Mouse (Mus musculus) T-helper 1 cell (primary cell): Measurements from ENCODE around the gene Ergic3.

Experiments
- in situ Hi-C: fragments of 300-600 bp; cut with MboI, MseI; formaldehyde crosslinking; loops from one replicate; pipeline ENCODE4 v1.15.1; 2025; ENCODE audit warnings: high pct_unique_total_duplicates

Ergic3 gene

GRCm38 (mm10) chr2:156065099-156066041 is 57.5 kb downstream of the Ergic3 start, which contains the start of gene Spag4:
Gene Spag4, plus strand, starts transcription at chr2:156065175.
- in situ Hi-C loops: no loop called here

DNA sequence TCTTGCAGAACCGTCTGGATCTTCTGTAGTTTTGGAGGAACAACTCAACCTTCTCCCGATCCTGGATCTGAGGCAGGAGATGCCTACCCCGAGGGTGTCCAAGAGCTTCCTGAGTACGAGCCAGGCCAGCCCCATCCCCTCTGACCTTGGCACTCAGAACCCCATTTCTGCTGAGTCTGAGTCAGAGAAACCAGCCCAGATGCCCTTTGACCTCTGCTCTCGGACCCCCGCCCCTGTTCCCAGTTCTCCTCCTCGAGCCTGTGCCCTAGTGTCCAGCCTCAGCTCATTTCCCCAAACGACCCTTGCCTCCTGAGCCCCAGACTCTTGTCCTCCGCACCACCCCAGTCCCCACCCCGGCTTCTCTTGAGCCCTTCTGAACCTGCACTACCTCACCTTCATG is 58.3 kb downstream of the Ergic3 start:
- in situ Hi-C loops: no loop called here
